20 mouse cellular contexts compared by ENCODE assay signal in genomic region chr4:128241075-128241853, GRCm38 (mm10). TPM values are rescaled to one million over a fixed set of nuclear protein-coding genes. Genes with fewer than 3 reads are reported as not detected.
DNase-seq lines count a peak whose midpoint lies in the region; ATAC-seq and TF ChIP-seq lines count a peak whose summit lies in the region.
"Had no signal": no experiment of that assay in that cellular context is flagged by ENCODE, and none has a peak within 500 bp of the region (broad histone marks: within the 10 kb centered on the region; RNA-seq: fewer than 3 reads in every experiment).

No protein-coding gene starts in this region.

- no peaks in the 10 kb centered on the region for H3K27me3 ChIP-seq in forebrain, embryonic 13.5 days
- no peaks in the 10 kb centered on the region for H3K27me3 ChIP-seq in forebrain, embryonic 14.5 days (replicated peaks; ENCODE audit: control insufficient read depth, insufficient read depth, low read length)
- H3K27me3 ChIP-seq in hindbrain, embryonic 10.5 days (ENCODE audit: insufficient read depth, poor library complexity, severe bottlenecking), result peaks cover 3% of the 10 kb centered on the region; the same call in 1 of the 2 replicates
- no peaks in the 10 kb centered on the region for H3K27me3 ChIP-seq in midbrain, embryonic 12.5 days
- no peaks in the 10 kb centered on the region for H3K27me3 ChIP-seq in cerebellum, adult 2 months (ENCODE audit: control insufficient read depth, insufficient read depth, low read length)

- H3K9me3 ChIP-seq in forebrain, embryonic 13.5 days (replicated peaks), result no peaks in the 10 kb centered on the region
- H3K9me3 ChIP-seq in forebrain, embryonic 14.5 days (replicated peaks; ENCODE audit: control insufficient read depth, low read length), result no peaks in the 10 kb centered on the region
- no peaks in the 10 kb centered on the region for H3K9me3 ChIP-seq in hindbrain, embryonic 10.5 days
- H3K9me3 ChIP-seq in midbrain, embryonic 12.5 days, result no peaks in the 10 kb centered on the region
- H3K9me3 ChIP-seq: heart, embryonic 10.5 days had no signal

- H3K9ac ChIP-seq in forebrain, embryonic 13.5 days, result peak overlapping the region; percentile 17; the same call in 1 of the 2 replicates
- no peak overlapping the region for H3K9ac ChIP-seq in forebrain, embryonic 14.5 days (ENCODE audit: low read length)
- H3K9ac ChIP-seq in midbrain, embryonic 12.5 days (replicated peaks), result no peak overlapping the region; the same call in 1 of the 2 replicates
- H3K9ac ChIP-seq: liver, embryonic 14.5 days had no signal

- no peak for TF ChIP-seq CTCF in cerebellum, adult 2 months (IDR thresholded peaks at IDR 0.05; ENCODE audit: borderline replicate concordance, insufficient read depth, low read depth, low read length)

- DNase-seq in forebrain, embryonic 14.5 days (ENCODE audit: low spot score), result no peak
- DNase-seq in hindbrain, embryonic 10.5 days (ENCODE audit: low spot score), result peak; percentile 49
- DNase-seq in retina, postnatal 1 day, result peak; percentile 75
- DNase-seq in lung, postnatal 36 days, result no peak
- no peak for DNase-seq in cerebellum, adult 2 months
- no peak for DNase-seq in kidney, adult 11 months
- DNase-seq: adrenal gland, postnatal 10 days; gastrocnemius, postnatal 10 days; heart, postnatal 36 days; kidney, adult 2 months; kidney, postnatal 4 days; layer of hippocampus, postnatal 36 days; thymus, postnatal 36 days had no signal

- no peak overlapping the region for H3K4me3 ChIP-seq in forebrain, embryonic 13.5 days
- no peak overlapping the region for H3K4me3 ChIP-seq in forebrain, embryonic 14.5 days (ENCODE audit: low read depth, low read length)
- peak overlapping the region; percentile 12 for H3K4me3 ChIP-seq in hindbrain, embryonic 10.5 days
- H3K4me3 ChIP-seq in midbrain, embryonic 12.5 days, result no peak overlapping the region
- H3K4me3 ChIP-seq in cerebellum, adult 2 months (replicated peaks; ENCODE audit: insufficient read depth, low read depth, low read length), result no peak overlapping the region
- H3K4me3 ChIP-seq: heart, embryonic 10.5 days; myocyte had no signal

- ATAC-seq in forebrain, embryonic 13.5 days, result no peak
- ATAC-seq in forebrain, embryonic 14.5 days, result no peak
- ATAC-seq in midbrain, embryonic 12.5 days (ENCODE audit: low FRiP score, low read depth), result no peak

- H3K4me1 ChIP-seq in forebrain, embryonic 13.5 days, result peaks cover 18% of the 10 kb centered on the region
- 0 out of 2 replicates have a peak, but pooled peaks cover 3% of the 10 kb centered on the region for H3K4me1 ChIP-seq in forebrain, embryonic 14.5 days (ENCODE audit: control insufficient read depth, insufficient read depth, low read length)
- H3K4me1 ChIP-seq in hindbrain, embryonic 10.5 days (replicated peaks), result peaks cover 34% of the 10 kb centered on the region
- peaks cover 24% of the 10 kb centered on the region for H3K4me1 ChIP-seq in midbrain, embryonic 12.5 days
- peaks cover 8% of the 10 kb centered on the region for H3K4me1 ChIP-seq in cerebellum, adult 2 months (ENCODE audit: control insufficient read depth, insufficient read depth, low read length)
- H3K4me1 ChIP-seq: heart, embryonic 10.5 days had no signal

- WGBS in forebrain, embryonic 13.5 days, result 6% methylated on average over 19 of the region's 19 CpGs
- WGBS in forebrain, embryonic 14.5 days, result 7% methylated on average over 19 of the region's 19 CpGs
- 17% methylated on average over 19 of the region's 19 CpGs for WGBS in hindbrain, embryonic 10.5 days
- WGBS in midbrain, embryonic 12.5 days, result 11% methylated on average over 19 of the region's 19 CpGs
- 77% methylated on average over 19 of the region's 19 CpGs for WGBS in cerebellum, adult 2 months

- no peak overlapping the region for H3K27ac ChIP-seq in forebrain, embryonic 13.5 days
- no peak overlapping the region for H3K27ac ChIP-seq in forebrain, embryonic 14.5 days (ENCODE audit: low read depth, low read length)
- peak overlapping the region; percentile 80 for H3K27ac ChIP-seq in hindbrain, embryonic 10.5 days
- H3K27ac ChIP-seq in midbrain, embryonic 12.5 days (replicated peaks), result peak overlapping the region; percentile 54; the same call in 1 of the 2 replicates
- no peak overlapping the region for H3K27ac ChIP-seq in cerebellum, adult 2 months (ENCODE audit: insufficient read depth, low read length)
- H3K27ac ChIP-seq: heart, embryonic 10.5 days; liver, embryonic 14.5 days had no signal

- no peaks in the 10 kb centered on the region for H3K36me3 ChIP-seq in forebrain, embryonic 13.5 days (ENCODE audit: poor library complexity, severe bottlenecking)
- no peaks in the 10 kb centered on the region for H3K36me3 ChIP-seq in forebrain, embryonic 14.5 days (ENCODE audit: control insufficient read depth, insufficient read depth, low read length)
- H3K36me3 ChIP-seq in hindbrain, embryonic 10.5 days, result no peaks in the 10 kb centered on the region
- no peaks in the 10 kb centered on the region for H3K36me3 ChIP-seq in midbrain, embryonic 12.5 days
- H3K36me3 ChIP-seq: heart, embryonic 10.5 days had no signal

- H3K4me2 ChIP-seq in forebrain, embryonic 13.5 days, result no peak overlapping the region
- H3K4me2 ChIP-seq in forebrain, embryonic 14.5 days (ENCODE audit: low read length), result no peak overlapping the region
- peak overlapping the region; percentile 19; the same call in 1 of the 2 replicates for H3K4me2 ChIP-seq in midbrain, embryonic 12.5 days (replicated peaks)

- no peak for TF ChIP-seq POLR2A in cerebellum, adult 2 months (IDR thresholded peaks at IDR 0.05; ENCODE audit: borderline replicate concordance, insufficient read depth, low read length)

RNA-seq across cellular contexts. Expression of gene Hmgb4, which starts 19.5 kb away (rescaled TPM):
- polyA plus RNA-seq in forebrain, embryonic 13.5 days (2015; fragmentation: Nextera tagmentation; extraction: Ambion mirVana), result not detected in 2 replicates
- not detected in 2 replicates for polyA plus RNA-seq in forebrain, embryonic 14.5 days (2014; fragmentation: Nextera tagmentation; extraction: Ambion mirVana)
- polyA plus RNA-seq in hindbrain, embryonic 10.5 days (2016; fragmentation: Nextera tagmentation; extraction: Ambion mirVana), result not detected in 2 replicates
- polyA plus RNA-seq in midbrain, embryonic 12.5 days (2016; fragmentation: Nextera tagmentation; extraction: Ambion mirVana), result not detected in 2 replicates
- not detected in 2 replicates for polyA plus RNA-seq in cerebellum, adult 2 months (2012; rRNA removed)
- polyA plus RNA-seq: heart, embryonic 10.5 days; kidney, adult 2 months; limb, embryonic 11.5 days; liver, embryonic 14.5 days; myocyte; stomach, embryonic 16.5 days had no signal

Comparison
In these comparisons a context has a peak if more than half of its experiments do, and no peak if none do; other contexts are left out.
1. H3K27ac ChIP-seq: peak in hindbrain, embryonic 10.5 days (single experiment) and midbrain, embryonic 12.5 days (single experiment); none in forebrain, embryonic 13.5 days (single experiment), forebrain, embryonic 14.5 days (single experiment) and cerebellum, adult 2 months (single experiment).
2. DNase-seq: peak in hindbrain, embryonic 10.5 days (single experiment) and retina, postnatal 1 day (single experiment); none in forebrain, embryonic 14.5 days (single experiment), lung, postnatal 36 days (single experiment), cerebellum, adult 2 months (0 of 2) and kidney, adult 11 months (single experiment).